Mouse (Mus musculus) neural tube, embryonic 13.5 days (tissue): ENCODE measurements around the gene Ctxn1. TPM values are rescaled to one million over a fixed set of nuclear protein-coding genes. Genes with fewer than 3 reads are reported as not detected.

ENCODE experiments used
- ATAC-seq: fragments of 200-750 bp; cut with Nextera tagmentation; 2 replicates; pipeline ENCODE4 v1.8.0; 2017; ENCODE audit warnings: low read depth, mild to moderate bottlenecking, moderate TSS enrichment, moderate library complexity
- H3K27ac ChIP-seq: fragments of 300-500 bp; sonication (generic); replicated peaks from 2 replicates; pipeline ENCODE4 v1.5.1; 2015; ENCODE audit warnings: moderate library complexity, mild to moderate bottlenecking, inconsistent platforms
- H3K27me3 ChIP-seq: fragments of 300-500 bp; sonication (generic); 2 replicates; pipeline ENCODE4 v1.6.1; 2015; ENCODE audit warnings: mild to moderate bottlenecking, inconsistent platforms
- H3K36me3 ChIP-seq: fragments of 300-500 bp; sonication (generic); 2 replicates; pipeline ENCODE4 v1.6.1; 2015; ENCODE audit warnings: mild to moderate bottlenecking, inconsistent platforms
- H3K4me1 ChIP-seq: fragments of 300-500 bp; sonication (generic); replicated peaks from 2 replicates; pipeline ENCODE4 v1.6.1; 2015; ENCODE audit warnings: inconsistent platforms
- H3K4me2 ChIP-seq: fragments of 300-500 bp; sonication (generic); 2 replicates; pipeline ENCODE4 v1.6.1; 2015; ENCODE audit warnings: inconsistent platforms, mild to moderate bottlenecking, moderate library complexity
- H3K4me3 ChIP-seq: fragments of 300-500 bp; sonication (generic); 2 replicates; pipeline ENCODE4 v1.5.1; 2015; ENCODE audit warnings: mild to moderate bottlenecking, inconsistent platforms
- H3K9ac ChIP-seq: fragments of 300-500 bp; sonication (generic); 2 replicates; pipeline ENCODE4 v1.6.1; 2015; ENCODE audit warnings: moderate library complexity, mild to moderate bottlenecking, inconsistent platforms
- H3K9me3 ChIP-seq: fragments of 300-500 bp; sonication (generic); 2 replicates; pipeline ENCODE4 v1.6.1; 2016; ENCODE audit warnings: inconsistent platforms
- WGBS: fragments of 180-500 bp; shearing (Covaris S2); methylation state at CpG from one replicate; pipeline ENCODE4 v1.1.7; 2015; 5-methylcytosine and 5-hydroxymethylcytosine counted together
- polyA plus RNA-seq: library from polyadenylated mRNA; unstranded; fragments of >200 nt; fragmentation: Nextera tagmentation; extraction: Ambion mirVana; gene quantifications from 2 replicates; pipeline ENCODE4 v1.2.1, GENCODE M21; 2015

Ctxn1 gene
- polyA plus RNA-seq, 1 experiment from 2014 or later = 301 TPM

DNA sequence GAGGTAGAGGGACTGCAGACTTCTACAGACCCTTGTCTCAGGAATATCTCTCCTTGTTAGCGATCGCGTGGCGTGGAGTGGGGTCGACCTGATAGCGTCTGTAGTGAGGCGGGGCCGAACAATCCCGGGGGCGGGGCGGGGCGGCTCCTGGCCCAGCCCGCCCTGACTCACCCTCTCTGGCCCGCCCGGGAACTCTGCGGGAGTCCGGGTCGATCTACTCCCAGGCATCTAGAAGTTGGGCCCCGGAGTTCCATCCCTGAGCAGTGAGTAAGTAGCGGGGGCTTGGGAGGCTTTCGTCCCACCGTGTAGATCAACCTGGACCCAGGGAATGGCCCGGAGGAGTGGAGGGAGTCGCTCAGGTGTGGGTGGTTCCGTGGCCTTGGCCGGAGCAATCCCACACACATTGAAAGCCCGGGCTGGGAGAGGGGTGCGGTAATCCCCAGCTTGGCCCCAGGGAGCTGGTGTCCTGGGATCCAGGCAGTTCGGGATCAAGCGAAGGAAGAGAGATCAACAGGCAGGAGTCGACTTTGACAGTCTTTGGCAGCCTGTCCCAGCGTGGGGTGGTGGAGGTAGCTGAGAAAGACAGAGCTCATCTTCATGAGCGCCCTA is 32.2 kb downstream of the Ctxn1 start, which contains the start of gene Lrrc8e:
Gene Lrrc8e (plus strand): TSS at position 89 of the 609 bp plus-strand sequence.
- H3K9ac ChIP-seq = no peak within 1 kb of the TSS

DNA sequence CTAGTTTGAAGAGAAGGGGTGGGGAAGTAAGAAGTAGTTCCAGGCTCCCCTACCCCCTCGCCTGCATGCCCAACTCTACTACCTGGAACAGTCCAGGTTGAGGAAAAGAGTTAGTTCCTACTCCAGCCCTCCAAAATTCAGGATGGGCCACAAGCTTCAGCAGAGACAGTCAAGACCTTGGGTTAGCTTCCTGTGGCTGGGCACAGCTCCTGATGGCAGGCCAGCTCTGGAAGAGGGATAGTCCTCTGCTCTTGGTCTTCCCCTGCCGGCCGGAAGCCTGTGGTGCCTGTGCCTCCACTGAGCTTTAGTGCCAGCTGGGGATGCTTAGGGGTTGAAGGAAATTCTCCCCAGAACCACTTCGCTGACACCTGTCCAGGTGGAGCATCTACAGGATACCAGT is 32.8 kb downstream of the Ctxn1 start:
- Histone ChIP-seq H3K27ac (no peak overlapping the region), H3K9me3 (no peaks in the 10 kb centered on the region), H3K27me3 (peaks cover 44% of the 10 kb centered on the region), H3K36me3 (no peaks in the 10 kb centered on the region), H3K9ac (no peak overlapping the region), H3K4me1 (0 out of 2 replicates have a peak, but pooled peaks cover 6% of the 10 kb centered on the region), H3K4me2 (peak overlapping the region; percentile 46), H3K4me3 (no peak overlapping the region)
- WGBS = 20% methylated on average over 4 of the region's 4 CpGs
- ATAC-seq = no peak

More for the DNA sequence above, 32.2 kb downstream of the Ctxn1 start, which contains the start of gene Lrrc8e:
- Histone ChIP-seq H3K27me3 (peaks cover 42% of the 10 kb centered on the region), H3K4me3 (0 out of 2 replicates have a peak within 1 kb of the TSS, but pooled peaks have one; percentile 10), H3K36me3 (no peaks in the 10 kb centered on the region), H3K4me1 (0 out of 2 replicates have a peak, but pooled peaks cover 6% of the 10 kb centered on the region), H3K9me3 (no peaks in the 10 kb centered on the region), H3K4me2 (peak within 1 kb of the TSS; percentile 46), H3K27ac (no peak within 1 kb of the TSS)
- no peak; the same call in 1 of the 2 replicates for ATAC-seq
- 4% methylated on average over 33 of the region's 33 CpGs for WGBS

DNA sequence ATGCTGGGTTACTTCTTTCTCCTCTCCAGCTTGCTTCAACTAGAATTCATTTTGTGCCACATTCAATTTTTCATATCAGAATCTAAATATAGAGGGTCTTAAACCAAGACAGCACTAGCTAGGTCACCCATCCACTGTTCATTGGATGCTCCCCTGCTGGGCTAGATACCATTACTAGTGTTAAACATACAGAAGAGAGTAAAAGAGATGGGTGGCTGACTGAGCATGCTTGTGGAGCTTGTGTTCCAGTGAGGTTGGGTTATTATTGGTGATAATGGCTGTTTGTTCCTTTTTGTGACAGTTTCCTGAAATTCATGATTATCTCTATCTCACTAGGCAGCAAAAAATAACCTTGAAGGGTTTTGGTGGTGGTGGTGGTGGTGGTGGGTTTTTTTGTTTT is 37.0 kb downstream of the Ctxn1 start:
- no peak for ATAC-seq
- no peak overlapping the region for H3K4me3 ChIP-seq
- H3K9ac ChIP-seq = no peak overlapping the region
- peaks cover 32% of the 10 kb centered on the region for H3K27me3 ChIP-seq
- H3K36me3 ChIP-seq = no peaks in the 10 kb centered on the region
- H3K27ac ChIP-seq = no peak overlapping the region
- no peaks in the 10 kb centered on the region for H3K9me3 ChIP-seq
- peaks cover 13% of the 10 kb centered on the region; the same call in 1 of the 2 replicates for H3K4me1 ChIP-seq
- H3K4me2 ChIP-seq = no peak overlapping the region

DNA sequence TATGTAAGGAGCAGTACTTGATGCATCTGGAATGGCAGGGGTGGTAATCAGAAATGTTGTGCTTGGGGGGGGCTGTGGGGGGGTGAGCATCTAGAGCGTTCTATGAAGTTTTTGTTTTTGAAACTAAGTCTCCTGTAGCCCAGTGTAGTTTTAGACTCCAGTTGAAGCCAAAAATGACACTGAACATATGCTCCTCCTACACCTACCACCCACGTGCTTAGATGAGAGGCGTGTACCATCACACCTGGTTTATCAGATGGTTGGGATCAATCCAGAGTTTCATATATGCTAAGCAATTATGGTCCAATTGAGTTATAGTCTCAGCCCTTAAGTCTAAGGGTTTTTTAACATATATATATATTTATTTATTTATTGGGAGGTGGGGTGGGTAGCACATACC is 39.5 kb downstream of the Ctxn1 start:
- Histone ChIP-seq H3K27me3 (peaks cover 10% of the 10 kb centered on the region; the same call in 1 of the 2 replicates), H3K9ac (no peak overlapping the region), H3K4me2 (no peak overlapping the region), H3K4me1 (peaks cover 24% of the 10 kb centered on the region), H3K36me3 (peaks cover 5% of the 10 kb centered on the region), H3K27ac (no peak overlapping the region), H3K4me3 (no peak overlapping the region), H3K9me3 (no peaks in the 10 kb centered on the region)
- no peak for ATAC-seq
- 87% methylated on average over 3 of the region's 3 CpGs for WGBS

DNA sequence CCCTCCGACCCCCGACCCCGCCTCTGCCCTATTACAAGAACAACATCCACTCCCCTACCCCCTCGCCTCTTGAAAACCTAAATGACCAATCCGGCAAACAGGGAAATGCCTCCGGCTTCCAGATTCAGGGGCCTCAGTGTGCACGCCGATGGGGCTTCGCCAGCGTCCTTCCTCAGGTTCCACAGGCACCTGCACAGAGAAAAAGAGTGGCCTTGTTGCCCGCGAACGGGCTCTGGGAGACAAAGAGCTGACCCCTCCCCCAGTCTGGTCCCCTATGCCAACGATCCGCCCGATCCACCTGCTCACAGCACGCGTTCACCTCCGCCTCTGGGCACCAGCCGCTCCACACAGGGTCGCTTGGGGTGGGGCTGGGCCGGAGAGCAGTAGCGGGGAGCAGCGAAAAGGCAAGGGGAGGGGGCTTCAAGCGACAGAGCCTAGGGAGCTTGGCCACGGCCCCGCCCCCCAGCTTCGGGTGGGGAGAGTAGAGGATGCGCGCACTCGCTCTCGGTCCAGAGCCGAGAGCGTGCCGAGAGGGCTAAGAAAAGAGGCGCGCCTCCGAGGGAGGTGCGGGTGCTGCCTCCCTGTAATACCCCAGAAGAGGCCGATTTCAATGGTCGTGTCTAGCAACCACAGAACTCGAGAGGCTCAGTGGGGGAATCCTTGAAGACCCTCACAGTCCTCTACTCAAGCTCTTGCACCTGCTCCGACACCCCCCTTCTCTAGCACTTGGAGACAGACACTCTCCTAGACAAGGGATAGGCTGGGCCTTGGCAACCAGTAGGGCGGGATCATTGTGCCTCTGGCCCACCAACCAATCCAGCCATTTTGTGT is 42.1 kb downstream of the Ctxn1 start, which contains the start of gene Prr36:
Gene Prr36 (minus strand): TSS at position 669 of the 831 bp plus-strand sequence.
- H3K4me3 ChIP-seq = peak within 1 kb of the TSS; percentile 69
- peak within 1 kb of the TSS; percentile 94 for H3K9ac ChIP-seq
- peak within 1 kb of the TSS; percentile 95 for H3K4me2 ChIP-seq
- peaks cover 46% of the 10 kb centered on the region for H3K4me1 ChIP-seq
- under 1% methylated on average over 44 of the region's 44 CpGs for WGBS
- peaks cover 10% of the 10 kb centered on the region; the same call in 1 of the 2 replicates for H3K27me3 ChIP-seq
- no peaks in the 10 kb centered on the region for H3K9me3 ChIP-seq
- ATAC-seq = peak; percentile 91
- peak within 1 kb of the TSS; percentile 96 for H3K27ac ChIP-seq
- peaks cover 10% of the 10 kb centered on the region for H3K36me3 ChIP-seq

DNA sequence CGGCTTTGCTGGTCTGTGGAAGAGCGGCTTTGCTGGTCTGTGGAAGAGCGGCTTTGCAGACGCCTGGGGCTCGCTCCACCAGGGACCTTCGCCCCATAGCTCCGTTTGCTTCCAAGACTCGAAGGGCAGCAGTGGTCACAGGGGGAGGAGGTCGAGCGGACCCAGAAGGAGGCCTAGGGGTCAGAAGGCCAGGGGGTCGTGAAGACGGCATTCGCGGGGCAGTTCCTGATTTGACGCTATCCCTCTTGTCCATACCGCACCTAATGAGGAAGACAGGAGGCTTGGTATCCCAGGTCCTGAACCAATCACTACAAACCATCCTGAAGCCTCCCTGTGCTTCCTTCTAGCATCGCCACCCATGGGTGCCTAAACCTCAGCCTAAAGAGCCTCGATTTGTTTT is 42.8 kb downstream of the Ctxn1 start:
- Histone ChIP-seq H3K9me3 (no peaks in the 10 kb centered on the region), H3K4me1 (peaks cover 50% of the 10 kb centered on the region), H3K27ac (peak overlapping the region; percentile 96), H3K9ac (peak overlapping the region; percentile 94), H3K4me3 (peak overlapping the region; percentile 69), H3K27me3 (peaks cover 8% of the 10 kb centered on the region; the same call in 1 of the 2 replicates), H3K36me3 (peaks cover 11% of the 10 kb centered on the region), H3K4me2 (peak overlapping the region; percentile 95)
- WGBS = 6% methylated on average over 18 of the region's 18 CpGs
- peak; percentile 6 for ATAC-seq

DNA sequence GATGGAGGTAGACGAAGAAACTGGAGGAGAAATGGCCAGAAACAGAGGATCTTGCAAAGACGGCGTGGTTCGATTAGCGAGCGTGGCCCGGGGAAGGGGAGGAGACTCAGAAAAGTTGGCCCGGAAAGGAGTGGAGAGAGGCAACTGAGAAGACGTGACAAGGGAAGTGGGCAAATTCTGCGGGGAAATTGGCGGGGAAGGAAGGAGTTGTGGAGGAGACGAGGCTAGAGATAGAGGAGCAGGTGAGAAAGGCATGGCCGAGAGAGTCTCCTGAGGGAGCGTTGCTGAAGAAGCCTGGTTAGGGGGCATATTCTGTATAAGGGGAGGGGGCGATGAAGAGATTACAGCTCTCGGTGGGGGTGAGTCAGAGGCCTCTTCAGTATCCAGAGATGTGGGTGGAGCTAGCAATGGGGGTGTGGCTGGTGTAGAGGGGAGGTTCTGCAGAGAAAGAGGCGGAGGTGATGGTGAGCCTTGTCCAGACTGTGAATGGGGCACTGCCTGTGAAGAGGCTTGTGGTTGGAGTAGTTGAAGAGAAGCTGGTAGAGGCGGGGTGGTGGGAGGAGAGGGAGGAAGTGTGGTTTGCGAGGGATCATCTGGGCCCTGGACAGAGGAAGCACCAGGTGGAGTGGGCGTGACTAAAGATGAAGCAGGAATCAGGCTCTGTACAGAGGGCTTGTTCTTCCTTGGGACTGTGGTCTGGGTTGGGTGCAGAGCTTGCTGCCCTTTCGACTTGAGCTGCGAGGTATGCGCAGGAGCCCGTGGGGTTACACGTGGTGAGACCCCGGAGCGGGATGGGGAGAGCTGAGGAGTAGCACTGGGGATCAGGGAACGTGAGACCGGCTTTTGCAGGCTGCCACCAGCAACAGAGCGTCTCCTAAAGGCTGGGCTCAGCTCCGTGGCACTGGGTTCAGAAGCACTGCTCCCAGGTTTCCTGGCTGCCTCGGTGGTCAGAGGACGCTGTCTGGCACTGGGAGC is 44.8 kb downstream of the Ctxn1 start:
- H3K4me1 ChIP-seq = peaks cover 59% of the 10 kb centered on the region
- ATAC-seq = no peak
- no peaks in the 10 kb centered on the region for H3K27me3 ChIP-seq
- peak overlapping the region; percentile 94 for H3K9ac ChIP-seq
- H3K27ac ChIP-seq = peak overlapping the region; percentile 52
- peak overlapping the region; percentile 95 for H3K4me2 ChIP-seq
- H3K9me3 ChIP-seq = no peaks in the 10 kb centered on the region
- peaks cover 31% of the 10 kb centered on the region for H3K36me3 ChIP-seq
- WGBS = 13% methylated on average over 33 of the region's 33 CpGs
- peak overlapping the region; percentile 48 for H3K4me3 ChIP-seq

DNA sequence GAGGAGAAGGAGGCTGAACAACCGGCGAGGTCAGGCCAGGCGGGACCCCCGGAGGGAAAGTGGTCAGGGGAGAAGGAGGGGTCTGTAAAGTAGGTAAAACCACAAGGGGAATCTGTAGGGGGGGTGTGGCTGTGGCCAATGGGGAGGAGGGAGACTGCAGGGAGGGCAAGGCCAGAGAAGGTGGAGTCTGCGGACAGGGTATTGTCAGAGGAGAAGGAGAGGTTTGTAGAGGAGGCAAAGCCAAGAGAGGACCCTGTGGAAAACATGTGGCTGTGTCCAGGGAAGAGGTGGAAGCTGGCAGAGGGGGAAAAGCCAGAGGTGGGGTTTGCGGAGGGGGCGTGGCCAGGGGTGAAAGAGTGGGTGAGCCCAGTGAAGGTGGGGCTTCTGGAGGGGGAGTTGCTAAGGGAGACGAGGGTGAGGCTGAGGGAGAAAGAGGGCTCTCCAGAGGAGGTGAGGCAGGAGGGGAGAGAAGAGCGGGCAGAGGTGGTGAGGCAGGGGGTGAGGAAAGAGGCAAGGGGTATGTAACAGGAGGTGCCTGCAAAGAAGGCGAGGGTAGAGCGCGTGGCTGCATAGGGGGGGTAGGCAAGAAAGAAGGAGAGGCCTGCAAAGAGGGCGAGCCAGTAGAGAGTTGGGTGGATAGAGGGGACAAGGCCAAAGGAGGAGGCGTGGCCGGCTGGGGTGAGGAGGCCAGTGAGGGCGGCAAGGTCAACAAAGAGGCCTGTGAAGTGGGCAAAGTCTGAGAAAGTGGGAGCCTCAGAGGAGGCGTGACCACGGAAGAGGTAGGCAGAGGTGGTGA is 45.7 kb downstream of the Ctxn1 start:
- 3% methylated on average over 18 of the region's 18 CpGs for WGBS
- peak overlapping the region; percentile 95 for H3K4me2 ChIP-seq
- H3K27ac ChIP-seq = peak overlapping the region; percentile 52; the same call in 1 of the 2 replicates
- no peaks in the 10 kb centered on the region for H3K27me3 ChIP-seq
- H3K36me3 ChIP-seq = peaks cover 40% of the 10 kb centered on the region
- H3K9ac ChIP-seq = peak overlapping the region; percentile 94
- H3K4me1 ChIP-seq = peaks cover 59% of the 10 kb centered on the region
- peak overlapping the region; percentile 48 for H3K4me3 ChIP-seq
- peak; percentile 1; the same call in 1 of the 2 replicates for ATAC-seq
- H3K9me3 ChIP-seq = no peaks in the 10 kb centered on the region

DNA sequence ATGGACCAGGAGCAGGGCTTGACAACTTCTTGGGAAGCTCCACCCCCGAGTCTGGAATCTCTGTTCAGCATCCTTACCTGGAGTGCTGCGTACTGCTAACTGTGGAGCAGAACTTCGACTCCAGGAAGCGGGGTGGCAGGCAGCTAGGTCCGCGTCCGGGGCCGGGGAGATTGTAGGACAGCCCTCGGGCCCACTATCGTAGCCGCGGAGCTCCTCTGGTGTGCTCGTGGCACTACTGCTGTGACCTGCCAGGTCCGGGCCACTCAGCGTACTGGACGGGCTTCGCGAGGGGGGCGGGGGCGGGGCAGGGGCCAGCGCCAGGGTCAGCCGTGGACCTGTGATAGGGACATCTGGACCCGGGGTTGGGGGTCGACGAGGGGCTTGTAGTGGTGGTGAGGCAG is 46.3 kb downstream of the Ctxn1 start:
- Histone ChIP-seq H3K4me3 (peak overlapping the region; percentile 48), H3K4me1 (peaks cover 62% of the 10 kb centered on the region), H3K27me3 (no peaks in the 10 kb centered on the region), H3K9me3 (no peaks in the 10 kb centered on the region), H3K9ac (peak overlapping the region; percentile 94), H3K27ac (peak overlapping the region; percentile 52; the same call in 1 of the 2 replicates), H3K36me3 (peaks cover 44% of the 10 kb centered on the region), H3K4me2 (peak overlapping the region; percentile 95)
- ATAC-seq = 0 out of 2 replicates have a peak, but pooled peaks have one; percentile 2
- 2% methylated on average over 25 of the region's 25 CpGs for WGBS

DNA sequence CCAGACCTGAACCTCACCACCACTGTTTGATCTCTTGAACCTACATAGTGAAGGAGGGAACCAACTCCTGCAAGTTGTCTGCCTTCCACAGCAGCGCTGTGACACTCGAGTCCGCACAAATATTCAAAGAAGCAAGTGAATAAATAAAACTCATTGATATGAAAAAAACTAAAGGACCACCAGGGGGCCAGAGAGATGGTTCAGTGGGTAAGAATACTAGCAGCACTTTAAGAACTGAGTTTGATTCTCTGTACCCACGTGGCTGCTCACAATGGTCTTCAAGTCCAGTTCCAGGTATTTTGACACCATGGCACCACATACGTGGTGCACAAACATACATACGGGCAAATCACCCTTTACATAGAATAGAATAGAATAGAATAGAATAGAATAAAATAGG is 48.0 kb downstream of the Ctxn1 start:
- 0 out of 2 replicates have a peak overlapping the region, but pooled peaks have one; percentile 23 for H3K27ac ChIP-seq
- H3K9ac ChIP-seq = no peak overlapping the region
- peaks cover 12% of the 10 kb centered on the region for H3K27me3 ChIP-seq
- H3K9me3 ChIP-seq = no peaks in the 10 kb centered on the region
- peaks cover 61% of the 10 kb centered on the region for H3K36me3 ChIP-seq
- H3K4me2 ChIP-seq = no peak overlapping the region
- H3K4me3 ChIP-seq = no peak overlapping the region
- WGBS = 74% methylated on average over 6 of the region's 6 CpGs
- peaks cover 71% of the 10 kb centered on the region for H3K4me1 ChIP-seq
- ATAC-seq = no peak
